Mouse (Mus musculus): ENCODE results near the gene Efnb3.

Gene Efnb3

DNA sequence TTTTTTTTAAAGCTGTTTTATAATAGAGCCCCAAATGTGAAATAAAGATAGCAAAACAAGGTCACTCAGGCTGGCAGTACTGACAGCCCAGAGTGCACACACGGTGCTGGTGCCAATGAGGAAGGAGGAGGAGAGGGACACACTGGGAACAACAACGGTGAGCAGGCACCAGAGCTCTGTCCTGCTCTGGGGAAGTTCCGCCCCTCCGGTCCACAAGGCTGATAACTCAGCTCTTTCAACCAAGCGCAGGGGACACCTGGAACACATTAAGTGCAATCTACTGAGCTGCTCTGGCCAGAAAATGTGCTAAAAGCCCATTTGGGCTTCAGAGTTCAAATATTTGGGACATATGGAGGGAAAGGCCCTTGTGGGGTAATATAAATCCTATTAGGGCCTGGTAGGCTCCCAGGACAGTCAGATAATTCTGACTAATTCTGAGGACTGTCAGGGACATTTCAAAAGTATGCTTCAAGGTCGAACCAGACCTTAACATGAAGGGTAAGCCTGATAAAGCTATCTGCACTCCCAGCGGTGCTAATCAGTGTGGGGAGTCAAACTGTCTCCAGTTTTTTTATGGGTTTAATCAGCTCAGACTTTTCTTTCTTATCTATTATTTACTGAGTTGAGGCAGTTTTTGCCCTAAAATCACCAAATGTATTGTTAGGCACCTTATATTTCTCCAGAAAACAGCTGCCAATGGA is 49.1 kb downstream of the Efnb3 start:
- DNase-seq (ENCODE audit: low spot score), result peak; percentile 56
